Mouse (Mus musculus) spleen, postnatal 10 days (tissue): ENCODE data around the gene Kansl1.
A peak's percentile ranks its signal among the peaks of the same experiment; 100 is the strongest.

Experiments
- DNase-seq, 2 experiments: peaks; one replicate each; pipeline ENCODE4 v3.0.0; 2021 to 2022; ENCODE audit warnings: low spot score in 2 of 2

Gene Kansl1

DNA sequence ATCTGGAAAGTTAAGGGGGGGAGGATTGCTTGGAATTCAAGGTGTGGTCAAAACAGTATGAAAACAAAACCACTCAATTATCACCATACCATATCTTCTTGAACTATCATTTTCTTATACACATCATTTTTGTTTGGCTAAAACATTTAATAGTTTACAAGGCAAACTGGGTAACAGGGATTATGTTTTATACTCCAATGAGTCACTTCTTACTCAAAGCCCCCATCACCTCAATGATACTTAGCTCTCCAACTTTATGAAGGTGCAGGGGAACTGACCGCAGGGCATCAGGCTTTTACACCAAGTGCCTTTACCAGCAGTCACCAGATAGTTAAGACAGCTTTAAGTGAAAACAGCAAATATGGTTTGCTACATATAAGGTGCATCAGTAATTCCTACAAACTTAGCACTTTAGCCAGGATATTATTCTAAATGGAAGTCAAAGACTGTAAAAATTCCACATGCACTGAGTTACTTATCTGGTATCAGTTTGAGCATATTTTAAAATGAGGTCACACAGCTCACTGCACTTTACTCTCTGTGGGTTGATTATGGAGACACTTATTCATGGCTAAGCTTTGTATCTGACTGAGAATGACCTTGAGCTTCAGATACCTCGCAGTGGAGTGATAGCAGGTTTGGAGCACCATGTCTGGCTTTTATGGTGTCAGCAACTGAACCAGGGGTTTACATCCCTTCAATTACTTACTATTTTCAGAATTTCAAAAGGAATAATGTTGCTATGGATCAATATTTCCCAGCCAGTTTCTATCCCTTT, 104.6 kb downstream of the Kansl1 start:
- no peak for DNase-seq

DNA sequence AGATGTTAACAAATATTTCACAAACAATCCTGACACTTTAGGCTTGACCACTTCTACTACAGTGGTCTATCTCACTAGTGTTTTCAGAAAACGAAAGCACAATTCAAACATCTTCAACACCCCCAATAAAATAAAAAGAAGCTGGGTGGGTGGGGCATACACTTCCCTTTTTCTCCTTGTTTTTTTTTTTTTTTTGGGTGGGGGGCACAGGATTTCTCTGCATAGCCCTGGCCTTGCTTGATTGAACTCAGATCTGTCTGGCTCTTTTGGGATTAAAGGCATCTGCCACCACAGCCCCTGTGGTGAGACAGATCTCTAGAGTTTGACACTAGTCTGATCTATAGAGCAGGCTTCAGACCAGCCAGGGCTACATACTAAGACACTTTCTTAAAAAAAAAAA, 106.0 kb downstream of the Kansl1 start:
- no peak for DNase-seq

DNA sequence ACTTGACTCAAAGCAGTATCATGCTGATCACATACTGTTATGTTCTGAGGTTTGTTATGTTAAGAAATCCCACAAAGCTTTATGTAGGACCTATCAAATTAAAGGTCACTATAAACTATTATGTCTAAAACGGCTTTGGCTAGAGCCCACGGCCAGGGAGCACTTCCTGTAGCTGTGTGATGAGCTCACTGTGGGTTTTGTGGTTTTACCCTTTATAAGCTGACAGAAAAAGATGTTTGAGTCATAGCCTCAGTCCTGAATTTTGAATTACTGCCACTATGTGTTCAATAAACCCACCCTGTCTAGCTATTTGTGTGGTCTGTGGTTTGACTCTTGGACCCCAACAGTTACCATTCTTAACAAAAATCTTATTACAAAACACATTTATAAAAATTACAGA, 106.9 kb downstream of the Kansl1 start:
- DNase-seq = no peak

DNA sequence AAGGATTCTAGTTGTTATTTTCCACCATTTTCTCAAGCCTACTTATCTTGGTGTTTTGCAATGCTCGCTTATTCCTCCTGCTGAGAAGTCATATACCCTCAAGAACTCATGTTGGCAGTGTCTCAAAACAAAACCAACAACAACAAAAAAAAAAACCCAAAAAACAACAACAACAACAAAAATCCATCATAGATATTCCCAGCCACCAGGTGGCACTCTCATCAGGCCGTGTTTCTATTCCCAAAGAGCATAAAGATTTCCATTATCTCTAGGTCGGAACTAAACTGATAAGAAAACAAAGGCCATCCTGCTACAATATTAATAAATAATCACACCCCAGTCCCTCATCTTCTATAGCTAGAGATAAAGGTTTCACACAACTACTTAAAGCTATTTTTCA, 121.7 kb downstream of the Kansl1 start:
- peak in 1 of 2 experiments; percentile 34 for DNase-seq

DNA sequence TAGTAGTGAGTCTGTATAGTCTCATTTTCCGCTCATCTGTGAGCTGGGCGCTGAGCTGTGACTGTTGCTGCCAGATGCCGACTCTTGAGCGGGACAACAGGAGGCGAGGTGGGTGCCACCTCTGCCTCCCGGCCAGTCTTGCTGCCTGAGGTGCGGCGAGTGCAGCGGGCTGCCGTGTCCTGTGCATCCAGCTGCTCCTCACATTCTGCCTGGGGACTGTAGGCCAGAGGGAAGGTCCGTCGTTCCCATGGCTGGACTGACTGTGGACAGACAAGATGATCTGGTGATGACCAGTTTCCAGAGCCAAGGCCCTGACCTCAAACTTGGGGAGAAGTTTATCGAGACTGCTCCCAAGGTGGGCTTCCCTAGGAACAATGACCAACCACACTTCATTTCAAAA, 133.7 kb downstream of the Kansl1 start:
- DNase-seq = no peak

GRCm38 (mm10) chr11:104334115-104334514, 134.5 kb downstream of the Kansl1 start:
- no peak for DNase-seq

DNA sequence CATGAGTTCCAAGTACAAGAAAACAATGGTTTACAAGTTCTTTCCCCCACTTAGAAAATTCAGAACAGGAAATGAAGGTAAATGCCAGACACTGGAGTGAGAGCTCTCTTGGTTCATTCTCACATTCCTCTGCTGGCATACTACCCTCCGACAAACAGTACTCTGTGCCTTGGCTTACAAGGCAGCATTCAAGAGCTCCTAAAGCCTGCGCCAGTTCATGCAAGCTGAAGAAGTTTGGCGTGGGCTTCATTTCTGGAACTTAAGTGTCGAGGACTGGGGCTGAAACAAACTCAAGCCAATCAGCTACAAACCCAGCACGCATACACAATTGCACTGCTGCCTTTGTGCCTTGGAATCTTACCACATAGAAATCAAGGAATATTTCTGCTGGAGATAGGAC, 136.6 kb downstream of the Kansl1 start:
- DNase-seq = no peak

- DNase-seq = no peak
Measured at GRCm38 (mm10) chr11:104331208-104331607, 137.5 kb downstream of the Kansl1 start.

GRCm38 (mm10) chr11:104330151-104330550, 138.5 kb downstream of the Kansl1 start:
- DNase-seq = no peak

GRCm38 (mm10) chr11:104329185-104329926, 139.3 kb downstream of the Kansl1 start:
- no peak for DNase-seq

GRCm38 (mm10) chr11:104327946-104328345, 140.7 kb downstream of the Kansl1 start:
- no peak for DNase-seq

- no peak for DNase-seq
Measured at GRCm38 (mm10) chr11:104327462-104327861, 141.2 kb downstream of the Kansl1 start.

DNA sequence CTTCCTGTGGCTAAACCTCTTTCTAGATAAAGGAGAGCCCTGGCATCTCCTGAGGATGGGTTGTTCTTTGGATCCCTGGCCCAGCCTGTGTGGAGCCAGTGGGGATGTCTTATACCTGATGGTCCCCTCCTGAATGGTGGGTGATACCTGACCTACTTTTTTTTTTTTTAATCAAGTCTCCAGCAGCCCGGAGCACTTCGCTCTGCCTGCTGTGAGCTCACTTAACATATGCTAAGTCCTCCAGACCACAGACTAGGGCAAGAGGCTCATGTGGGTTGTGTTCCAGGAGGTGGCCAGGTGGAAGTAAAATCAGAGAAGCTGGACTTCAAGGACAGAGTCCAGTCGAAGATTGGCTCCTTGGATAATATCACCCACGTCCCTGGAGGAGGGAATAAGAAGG, 146.5 kb downstream of the Kansl1 start:
- DNase-seq = no peak

DNA sequence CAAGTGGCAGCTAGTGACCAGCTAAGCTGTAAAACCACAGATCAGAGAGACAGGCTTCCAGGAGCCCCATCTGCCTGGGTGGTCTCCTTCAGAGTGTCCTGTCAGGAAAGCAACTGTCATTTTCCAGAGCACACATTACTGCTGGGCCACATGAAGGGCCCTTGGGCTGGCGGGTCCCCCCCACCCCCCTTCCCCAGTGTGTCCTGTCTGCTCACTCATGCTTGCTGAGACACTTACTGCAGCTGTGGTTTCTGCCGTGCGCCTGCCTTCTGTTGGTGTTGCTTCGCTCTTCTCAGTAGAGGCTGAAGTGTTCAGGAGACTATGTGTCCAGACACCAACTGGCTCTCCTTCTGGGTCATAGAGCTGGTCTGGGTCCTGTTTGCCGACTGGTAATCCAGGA, 148.2 kb downstream of the Kansl1 start:
- no peak for DNase-seq

DNA sequence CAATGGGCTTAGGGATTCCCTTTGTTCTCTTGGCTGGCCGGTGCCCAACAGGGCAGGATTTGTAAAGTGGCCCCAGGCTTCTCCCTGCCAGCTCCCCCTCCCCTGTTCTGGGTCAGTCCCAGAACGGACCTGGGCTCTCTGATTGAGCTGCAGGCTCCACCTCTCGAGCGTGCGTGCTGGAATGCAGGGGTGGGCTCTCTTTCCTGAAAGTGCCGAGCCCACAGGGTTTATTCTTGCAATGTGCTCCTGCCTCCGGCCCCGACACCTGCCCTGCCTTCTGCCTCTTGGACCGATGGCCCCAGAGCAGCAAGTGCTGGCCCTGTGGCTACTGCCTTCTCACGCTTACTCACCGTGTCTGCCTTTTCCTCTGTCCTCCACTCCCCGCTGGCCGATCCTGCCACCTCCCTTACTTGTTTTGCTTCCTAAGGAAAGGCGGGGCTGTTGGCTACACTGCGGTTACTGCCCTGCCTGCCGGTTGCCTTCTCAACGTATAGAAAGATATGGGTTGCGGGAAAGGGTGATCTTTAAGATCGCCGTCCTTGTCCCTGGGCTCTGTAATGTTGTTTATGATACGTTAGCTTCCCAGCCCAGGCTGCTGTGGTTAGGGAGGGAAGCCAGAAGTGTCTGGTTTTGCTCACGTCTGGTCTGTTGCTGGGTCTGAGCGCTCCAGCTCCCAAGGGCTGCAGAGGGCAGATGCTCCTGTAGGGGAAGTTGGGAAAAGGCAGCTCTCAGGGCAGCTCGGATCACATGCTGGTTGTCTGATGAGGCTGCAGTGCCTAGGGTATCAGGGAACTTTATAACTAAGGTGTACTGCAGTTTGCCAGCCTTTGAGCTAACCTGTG, 149.5 kb downstream of the Kansl1 start:
- DNase-seq = no peak

DNA sequence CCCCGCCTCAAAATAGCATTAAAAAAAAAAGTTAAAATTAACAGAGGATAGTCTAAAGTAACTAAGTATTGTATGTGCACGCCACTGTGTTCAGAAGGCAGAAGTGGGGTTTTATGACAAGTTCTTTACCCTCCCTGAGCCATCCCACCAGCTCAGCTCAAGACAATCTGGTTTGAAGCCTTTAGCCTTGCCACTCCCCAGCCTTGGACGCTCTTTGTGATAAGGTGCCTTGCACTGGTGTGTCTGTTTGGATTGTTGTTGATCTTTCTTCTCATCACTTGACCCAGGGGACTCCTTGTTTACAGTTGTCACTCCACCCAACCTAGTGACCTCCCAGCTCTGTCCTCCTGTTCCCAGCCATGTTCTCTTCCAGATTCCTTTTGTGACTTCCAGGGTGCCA, 151.0 kb downstream of the Kansl1 start:
- no peak for DNase-seq

DNA sequence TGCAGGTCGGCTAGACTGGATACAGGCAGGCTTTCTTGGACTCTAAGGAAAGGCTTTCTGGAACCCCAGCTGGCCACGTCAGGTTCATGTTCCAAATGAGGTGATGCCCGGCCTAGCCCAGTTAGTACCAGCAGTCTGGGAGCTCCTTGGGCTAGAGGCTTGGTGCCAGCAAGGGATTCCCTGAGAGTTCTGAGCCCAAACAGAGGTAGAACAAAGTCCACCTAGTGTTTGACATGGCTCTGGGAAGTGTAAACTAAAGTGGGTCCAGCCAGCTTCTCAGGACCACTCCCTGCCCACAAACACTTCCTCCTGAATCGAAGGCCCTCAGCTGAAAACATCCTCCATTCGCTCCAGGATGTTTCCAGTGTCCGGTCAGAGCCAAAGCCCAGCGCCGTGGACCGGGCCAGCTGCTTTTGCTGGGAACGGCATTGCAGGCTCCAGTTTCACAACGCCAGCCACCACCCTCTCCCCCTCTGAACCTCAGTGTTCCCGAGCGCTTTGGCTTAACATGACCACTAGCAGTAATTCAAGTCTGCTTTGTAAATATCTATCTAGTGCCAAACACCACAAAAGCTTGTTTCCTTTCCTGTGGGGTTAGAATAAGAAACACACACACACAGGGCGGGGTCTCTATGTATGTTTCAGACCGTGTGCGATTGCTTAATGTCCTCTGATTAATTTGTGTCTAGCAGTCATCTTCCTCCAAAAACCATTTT, 151.8 kb downstream of the Kansl1 start:
- no peak for DNase-seq

- DNase-seq = peak; percentile 79 to 89
Measured at GRCm38 (mm10) chr11:104315703-104316102, 153.0 kb downstream of the Kansl1 start.

DNA sequence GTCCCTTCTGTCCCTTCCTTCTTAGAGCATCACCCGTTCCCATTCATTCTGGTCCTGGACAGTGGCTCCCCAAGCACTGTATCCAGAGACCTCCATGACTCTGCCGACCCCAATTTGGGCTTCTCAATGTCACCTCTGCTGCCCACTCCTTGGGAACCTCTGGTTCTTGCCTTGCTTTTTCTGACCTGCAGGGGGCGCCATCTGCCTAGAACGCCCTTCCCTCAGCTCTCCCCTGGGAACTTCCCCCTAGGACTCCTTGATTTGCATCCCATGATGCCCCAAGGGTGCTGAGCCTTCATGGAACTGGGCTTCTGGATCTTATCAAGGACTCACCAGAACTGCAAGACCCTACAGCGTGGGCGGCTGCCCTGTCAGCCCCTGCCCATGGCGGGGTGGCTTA, 157.0 kb downstream of the Kansl1 start:
- DNase-seq = peak in 1 of 2 experiments; percentile 49

GRCm38 (mm10) chr11:104310226-104310887, 158.3 kb downstream of the Kansl1 start:
- DNase-seq = peak in 1 of 2 experiments; percentile 48
